Mouse (Mus musculus) limb, embryonic 12.5 days (tissue): ENCODE data around the gene 1810010D01Rik. TPM values are rescaled to one million over a fixed set of nuclear protein-coding genes. Genes with fewer than 3 reads are reported as not detected.
A peak's percentile ranks its signal among the peaks of the same experiment; 100 is the strongest.

ENCODE experiments used
- ATAC-seq: fragments of 200-750 bp; cut with Nextera tagmentation; 2 replicates; pipeline ENCODE4 v1.8.0; 2017; ENCODE audit warnings: low read depth, moderate TSS enrichment; ENCODE audit not compliant: insufficient number of reproducible peaks, insufficient read depth, low FRiP score, low TSS enrichment
- H3K27ac ChIP-seq: fragments of 300-500 bp; sonication (generic); 2 replicates; pipeline ENCODE4 v1.5.1; 2016; ENCODE audit warnings: mild to moderate bottlenecking, moderate library complexity
- H3K27me3 ChIP-seq: fragments of 300-500 bp; sonication (generic); 2 replicates; pipeline ENCODE4 v1.6.1; 2016; ENCODE audit warnings: mild to moderate bottlenecking, moderate library complexity
- H3K36me3 ChIP-seq: fragments of 300-500 bp; sonication (generic); 2 replicates; pipeline ENCODE4 v1.6.1; 2016; ENCODE audit warnings: mild to moderate bottlenecking, moderate library complexity
- H3K4me1 ChIP-seq: fragments of 300-500 bp; sonication (generic); replicated peaks from 2 replicates; pipeline ENCODE4 v1.6.1; 2016
- H3K4me2 ChIP-seq: fragments of 300-500 bp; sonication (generic); 2 replicates; pipeline ENCODE4 v1.6.1; 2016; ENCODE audit warnings: mild to moderate bottlenecking, moderate library complexity
- H3K4me3 ChIP-seq: fragments of 300-500 bp; sonication (generic); replicated peaks from 2 replicates; pipeline ENCODE4 v1.5.1; 2016; ENCODE audit warnings: mild to moderate bottlenecking
- H3K9ac ChIP-seq: fragments of 300-500 bp; sonication (generic); replicated peaks from 2 replicates; pipeline ENCODE4 v1.6.1; 2016; ENCODE audit warnings: mild to moderate bottlenecking, moderate library complexity
- H3K9me3 ChIP-seq: fragments of 300-500 bp; sonication (generic); 2 replicates; pipeline ENCODE4 v1.6.1; 2016; ENCODE audit warnings: mild to moderate bottlenecking, moderate library complexity
- WGBS: fragments of 180-500 bp; shearing (Covaris S2); methylation state at CpG from one replicate; pipeline ENCODE4 v1.1.7; 2016; 5-methylcytosine and 5-hydroxymethylcytosine counted together
- polyA plus RNA-seq: library from polyadenylated mRNA; unstranded; fragments of >200 nt; fragmentation: Nextera tagmentation; extraction: Ambion mirVana; gene quantifications from 2 replicates; pipeline ENCODE4 v1.2.1, GENCODE M21; 2016

1810010D01Rik gene
- polyA plus RNA-seq, 1 experiment from 2014 or later = 0.41 TPM

DNA sequence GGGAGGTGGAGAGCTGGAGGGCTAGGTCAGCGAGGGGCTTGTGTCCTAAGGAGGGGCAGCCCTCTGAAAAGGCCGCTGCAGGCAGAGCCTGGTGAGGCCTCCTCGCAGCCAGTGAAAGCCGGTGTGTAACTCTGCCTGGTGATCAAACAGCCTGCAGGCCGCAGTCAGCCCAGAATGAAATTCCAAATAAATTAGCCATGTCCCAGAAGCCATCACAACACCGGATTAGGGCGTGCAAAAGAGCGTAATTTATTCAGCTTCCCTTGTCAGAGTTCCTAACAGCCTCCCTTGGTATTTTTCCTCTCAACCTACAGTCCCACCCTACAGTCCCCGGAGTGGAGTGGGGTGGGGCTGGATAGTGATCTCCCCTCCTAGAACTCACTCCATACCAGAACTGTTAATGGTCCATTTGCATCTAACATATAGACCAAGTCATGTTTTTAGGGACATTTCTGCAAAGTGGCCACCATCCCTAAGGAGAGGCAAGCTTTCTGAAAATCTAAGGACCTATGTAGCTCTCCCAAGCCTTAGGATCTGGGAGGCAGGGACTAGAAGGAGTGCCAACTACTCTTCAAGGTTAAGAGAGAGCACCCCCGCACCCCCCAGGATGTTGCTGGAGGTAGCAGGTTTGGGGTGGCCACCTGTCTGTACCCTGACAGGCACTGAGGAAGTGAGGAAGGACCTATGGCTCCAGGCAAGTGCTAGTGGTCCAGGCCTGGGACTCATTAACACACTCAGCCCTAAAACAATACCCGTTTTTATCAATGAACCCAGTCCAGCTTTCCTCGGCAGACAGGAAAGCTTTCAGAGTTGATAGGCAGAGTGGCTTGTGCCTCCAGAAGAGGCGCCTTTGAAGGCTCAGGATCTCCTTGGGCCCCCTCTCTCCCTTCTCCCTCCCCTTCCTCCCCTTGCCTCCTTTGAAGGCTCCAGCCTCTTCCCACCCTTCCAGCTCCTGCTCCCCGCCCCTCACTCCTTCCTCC is 4.1 kb upstream of the 1810010D01Rik start:
- Histone ChIP-seq H3K4me2 (no peak overlapping the region), H3K27ac (peak overlapping the region; percentile 78), H3K4me1 (peaks cover 42% of the 10 kb centered on the region), H3K9ac (peak overlapping the region; percentile 27; the same call in 1 of the 2 replicates), H3K36me3 (no peaks in the 10 kb centered on the region), H3K9me3 (no peaks in the 10 kb centered on the region), H3K4me3 (no peak overlapping the region), H3K27me3 (no peaks in the 10 kb centered on the region)
- WGBS = 12% methylated on average over 14 of the region's 14 CpGs
- ATAC-seq = peak; percentile 40; the same call in 1 of the 2 replicates

- H3K4me3 ChIP-seq = no peak overlapping the region
- no peak overlapping the region for H3K27ac ChIP-seq
- no peak for ATAC-seq
- no peaks in the 10 kb centered on the region for H3K27me3 ChIP-seq
- peaks cover 51% of the 10 kb centered on the region for H3K4me1 ChIP-seq
- H3K4me2 ChIP-seq = no peak overlapping the region
- no peak overlapping the region for H3K9ac ChIP-seq
- H3K36me3 ChIP-seq = no peaks in the 10 kb centered on the region
- H3K9me3 ChIP-seq = no peaks in the 10 kb centered on the region
- WGBS = 66% methylated on average over 4 of the region's 4 CpGs
Measured at GRCm38 (mm10) chr7:145210477-145211070, 2.7 kb upstream of the 1810010D01Rik start.

GRCm38 (mm10) chr7:145206801-145207200 is 1.1 kb downstream of the 1810010D01Rik start:
- Histone ChIP-seq H3K27ac (peak overlapping the region; percentile 99), H3K4me2 (peak overlapping the region; percentile 46), H3K4me3 (0 out of 2 replicates have a peak overlapping the region, but pooled peaks have one; percentile 10), H3K9me3 (no peaks in the 10 kb centered on the region; the same call in 1 of the 2 replicates), H3K9ac (peak overlapping the region; percentile 62; the same call in 1 of the 2 replicates), H3K36me3 (no peaks in the 10 kb centered on the region), H3K4me1 (peaks cover 43% of the 10 kb centered on the region), H3K27me3 (no peaks in the 10 kb centered on the region)
- 64% methylated on average over 6 of the region's 6 CpGs for WGBS
- ATAC-seq = no peak; the same call in 1 of the 2 replicates

- WGBS = 1% methylated on average over 34 of the region's 34 CpGs
- Histone ChIP-seq H3K4me1 (peaks cover 38% of the 10 kb centered on the region), H3K36me3 (no peaks in the 10 kb centered on the region), H3K4me3 (0 out of 2 replicates have a peak overlapping the region, but pooled peaks have one; percentile 10), H3K4me2 (peak overlapping the region; percentile 46), H3K9ac (peak overlapping the region; percentile 62), H3K27me3 (no peaks in the 10 kb centered on the region), H3K27ac (peak overlapping the region; percentile 99), H3K9me3 (peaks cover 4% of the 10 kb centered on the region)
- ATAC-seq = peak; percentile 94
Measured at GRCm38 (mm10) chr7:145206056-145206610, 1.8 kb downstream of the 1810010D01Rik start.

- peak overlapping the region; percentile 62; the same call in 1 of the 2 replicates for H3K9ac ChIP-seq
- no peak overlapping the region for H3K4me2 ChIP-seq
- H3K4me1 ChIP-seq = peaks cover 32% of the 10 kb centered on the region
- ATAC-seq = peak; percentile 16; the same call in 1 of the 2 replicates
- H3K36me3 ChIP-seq = no peaks in the 10 kb centered on the region
- WGBS = 88% methylated on average over 4 of the region's 4 CpGs
- peak overlapping the region; percentile 99 for H3K27ac ChIP-seq
- H3K4me3 ChIP-seq = no peak overlapping the region
- H3K9me3 ChIP-seq = peaks cover 5% of the 10 kb centered on the region
- no peaks in the 10 kb centered on the region for H3K27me3 ChIP-seq
Measured at GRCm38 (mm10) chr7:145205363-145205902, 2.5 kb downstream of the 1810010D01Rik start.

GRCm38 (mm10) chr7:145199711-145200110 is 8.2 kb downstream of the 1810010D01Rik start:
- Histone ChIP-seq H3K9ac (no peak overlapping the region), H3K4me3 (no peak overlapping the region), H3K4me2 (no peak overlapping the region), H3K9me3 (peaks cover 5% of the 10 kb centered on the region), H3K27me3 (no peaks in the 10 kb centered on the region), H3K4me1 (peaks cover 31% of the 10 kb centered on the region), H3K27ac (no peak overlapping the region), H3K36me3 (no peaks in the 10 kb centered on the region)
- WGBS = 34% methylated on average over 2 of the region's 2 CpGs
- no peak for ATAC-seq

DNA sequence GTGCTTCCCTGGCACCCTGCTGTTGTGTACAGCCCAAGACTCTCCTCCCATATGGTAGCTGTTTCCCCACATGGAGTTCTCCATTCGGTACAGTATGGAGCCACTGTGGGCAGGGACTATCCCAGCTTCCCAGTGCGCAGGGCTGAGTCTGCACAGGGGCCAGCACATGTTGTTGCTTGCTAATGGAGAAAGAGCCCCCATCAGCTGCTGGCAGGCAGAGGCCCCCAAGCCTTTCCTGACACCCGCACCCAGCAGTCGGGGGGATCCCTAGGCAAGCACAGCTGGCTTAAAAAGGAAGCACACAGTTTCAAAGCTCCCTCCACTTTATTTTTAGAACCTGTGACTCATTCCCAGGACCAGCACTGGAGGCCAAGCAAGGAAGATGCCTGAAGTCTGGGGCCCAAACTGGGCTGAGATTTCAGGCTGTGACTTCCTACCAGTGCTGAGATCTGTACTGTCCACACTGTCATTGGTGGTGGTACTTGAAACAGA is 9.7 kb downstream of the 1810010D01Rik start:
- WGBS = 45% methylated on average over 4 of the region's 4 CpGs
- peak; percentile 21; the same call in 1 of the 2 replicates for ATAC-seq
- Histone ChIP-seq H3K36me3 (no peaks in the 10 kb centered on the region), H3K9me3 (peaks cover 5% of the 10 kb centered on the region), H3K4me1 (peaks cover 41% of the 10 kb centered on the region), H3K4me2 (no peak overlapping the region), H3K27ac (peak overlapping the region; percentile 57), H3K9ac (0 out of 2 replicates have a peak overlapping the region, but pooled peaks have one; percentile 9), H3K27me3 (no peaks in the 10 kb centered on the region), H3K4me3 (no peak overlapping the region)

- WGBS = 47% methylated on average over 3 of the region's 3 CpGs
- H3K9ac ChIP-seq = no peak overlapping the region
- H3K4me2 ChIP-seq = no peak overlapping the region
- H3K27ac ChIP-seq = peak overlapping the region; percentile 57; the same call in 1 of the 2 replicates
- no peaks in the 10 kb centered on the region for H3K27me3 ChIP-seq
- H3K36me3 ChIP-seq = no peaks in the 10 kb centered on the region
- peaks cover 41% of the 10 kb centered on the region for H3K4me1 ChIP-seq
- no peak overlapping the region for H3K4me3 ChIP-seq
- H3K9me3 ChIP-seq = peaks cover 5% of the 10 kb centered on the region
- no peak for ATAC-seq
Measured at GRCm38 (mm10) chr7:145197711-145198110, 10.2 kb downstream of the 1810010D01Rik start.

DNA sequence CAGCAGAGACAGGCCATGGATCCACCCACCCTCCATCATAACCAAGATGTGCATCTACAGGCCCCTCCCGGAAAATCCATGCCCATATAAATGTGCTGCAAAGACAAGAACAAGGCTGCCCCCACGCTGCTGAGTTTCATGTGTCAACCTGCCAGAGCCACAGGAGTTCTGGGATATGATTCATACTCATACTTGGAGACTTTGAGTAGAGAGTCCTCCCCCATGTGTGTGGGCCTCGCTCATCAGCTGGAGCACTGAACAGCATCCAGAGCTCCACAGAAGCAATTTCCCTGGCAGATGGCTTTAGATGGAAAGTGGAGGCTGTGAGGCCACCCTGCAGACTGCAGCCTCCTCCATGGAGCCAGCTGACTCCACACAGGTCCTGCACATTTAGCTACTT is 10.9 kb downstream of the 1810010D01Rik start:
- Histone ChIP-seq H3K36me3 (no peaks in the 10 kb centered on the region), H3K4me3 (no peak overlapping the region), H3K4me2 (no peak overlapping the region), H3K4me1 (peaks cover 41% of the 10 kb centered on the region), H3K27ac (no peak overlapping the region), H3K9ac (no peak overlapping the region), H3K9me3 (peaks cover 5% of the 10 kb centered on the region), H3K27me3 (no peaks in the 10 kb centered on the region)
- no peak for ATAC-seq
- WGBS = 81% methylated on average over 3 of the region's 3 CpGs

- peaks cover 41% of the 10 kb centered on the region for H3K4me1 ChIP-seq
- no peaks in the 10 kb centered on the region for H3K36me3 ChIP-seq
- H3K9me3 ChIP-seq = peaks cover 4% of the 10 kb centered on the region
- H3K4me2 ChIP-seq = no peak overlapping the region
- H3K4me3 ChIP-seq = no peak overlapping the region
- no peaks in the 10 kb centered on the region for H3K27me3 ChIP-seq
- WGBS = 79% methylated on average over 6 of the region's 6 CpGs
- H3K9ac ChIP-seq = no peak overlapping the region
- no peak overlapping the region for H3K27ac ChIP-seq
- ATAC-seq = no peak
Measured at GRCm38 (mm10) chr7:145196340-145196739, 11.6 kb downstream of the 1810010D01Rik start.
